Mouse (Mus musculus) layer of hippocampus, postnatal 10 days (tissue): ENCODE data around the gene Ptma. TPM values are rescaled to one million over a fixed set of nuclear protein-coding genes. Genes with fewer than 3 reads are reported as not detected.
"Not testable (repeated sequence)": the region's sequence is repeated elsewhere in the genome, so short reads cannot be mapped to it uniquely, and the experiment has no call there.

ENCODE experiments used
- DNase-seq, 2 experiments: peaks; one replicate each; pipeline ENCODE4 v3.0.0; 2021; ENCODE audit warnings: low spot score in 2 of 2
- total RNA-seq, 2 experiments: library from RNA; stranded (reverse); gene quantifications; 2 replicates each; pipeline ENCODE4 v1.2.3; 2021

The Ptma gene
- total RNA-seq, 2 experiments from 2014 or later: 617 to 662 TPM

GRCm38 (mm10) chr1:86538383-86538782 lies 11.9 kb downstream of the Ptma start:
- no peak for DNase-seq

- DNase-seq: not testable (repeated sequence)
Observed at GRCm38 (mm10) chr1:86539583-86539982, 13.1 kb downstream of the Ptma start.

GRCm38 (mm10) chr1:86542584-86542983 lies 16.1 kb downstream of the Ptma start:
- DNase-seq: no peak

GRCm38 (mm10) chr1:86546797-86547196 lies 20.3 kb downstream of the Ptma start:
- DNase-seq: no peak

DNA sequence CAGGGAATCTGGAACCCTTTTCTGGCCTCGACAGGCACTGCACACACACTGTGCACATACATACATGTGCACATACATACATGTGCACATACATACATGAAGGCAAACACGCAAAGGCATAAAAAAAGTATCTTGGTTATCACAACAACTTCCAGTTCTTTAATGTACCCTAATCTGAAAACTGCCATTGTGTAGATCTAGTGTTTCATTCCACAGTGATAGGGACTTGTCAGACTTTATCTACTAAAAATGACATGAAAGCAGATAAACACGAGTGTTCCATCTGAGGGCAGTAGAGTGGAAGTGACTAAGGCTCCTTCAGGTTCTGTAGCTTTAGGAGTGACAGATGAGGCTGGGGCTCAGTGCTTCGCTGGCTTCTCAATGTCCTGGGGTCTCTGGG lies 24.8 kb downstream of the Ptma start:
- DNase-seq: no peak

- no peak for DNase-seq
Observed at GRCm38 (mm10) chr1:86551877-86552276, 25.4 kb downstream of the Ptma start.

DNA sequence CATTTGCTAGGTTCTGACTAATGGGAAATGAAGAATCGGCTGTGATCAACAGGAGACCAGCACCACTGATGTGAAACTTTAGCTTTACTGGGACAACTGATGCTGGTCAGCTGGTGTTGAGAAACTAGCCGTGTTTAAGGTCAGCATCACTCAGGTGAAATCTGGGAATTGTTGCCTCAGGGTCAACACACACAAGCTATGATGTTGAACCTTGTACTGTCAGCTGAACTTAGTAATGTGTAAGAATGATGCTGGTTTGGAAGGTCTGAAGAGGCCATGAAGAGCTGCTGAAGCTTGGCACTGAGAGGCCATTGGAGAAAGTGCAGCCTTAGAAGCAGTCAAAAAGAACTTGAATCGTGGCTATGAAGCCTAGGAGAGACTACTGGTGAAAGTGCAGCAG lies 29.1 kb downstream of the Ptma start:
- no peak for DNase-seq

DNA sequence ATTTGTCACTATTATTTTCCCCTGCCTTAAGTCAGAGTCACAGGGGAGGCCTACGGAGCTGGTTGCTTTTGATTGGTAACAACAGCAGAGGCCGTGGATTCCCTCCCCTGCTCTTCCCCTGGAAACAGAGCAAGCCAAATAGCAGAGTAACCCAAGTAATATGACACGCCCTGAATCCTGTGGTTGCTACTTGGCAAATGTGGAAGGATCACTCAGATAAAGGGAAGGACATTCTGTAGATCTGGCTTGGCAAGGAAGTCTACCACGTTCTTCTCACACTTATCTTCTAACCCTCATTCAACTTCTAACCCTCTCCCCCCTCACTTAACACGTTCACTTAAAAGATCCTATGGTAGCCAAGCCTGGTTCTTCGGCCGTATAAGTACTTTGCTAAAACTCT lies 31.3 kb downstream of the Ptma start:
- DNase-seq: no peak

GRCm38 (mm10) chr1:86559232-86559631 lies 32.7 kb downstream of the Ptma start:
- DNase-seq: no peak

DNA sequence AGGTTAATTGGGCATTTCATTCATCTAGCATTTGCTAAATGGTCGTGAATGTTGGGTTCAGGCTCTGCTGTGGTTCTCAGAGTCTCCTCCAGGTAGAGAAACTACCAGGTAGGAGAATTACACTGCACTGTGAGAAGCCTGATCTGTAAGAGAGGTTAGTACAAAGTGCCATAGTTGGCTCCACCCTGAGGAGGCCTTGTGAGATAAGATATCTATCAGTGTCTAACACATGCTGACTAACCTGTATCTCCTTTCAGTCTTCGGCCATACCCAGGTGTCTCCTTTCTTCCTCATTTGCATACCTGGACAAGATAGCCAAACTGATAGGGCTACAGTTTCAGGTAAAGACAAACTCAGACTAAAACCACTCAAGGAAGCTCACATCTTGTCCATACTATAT lies 36.1 kb downstream of the Ptma start:
- DNase-seq: no peak

DNA sequence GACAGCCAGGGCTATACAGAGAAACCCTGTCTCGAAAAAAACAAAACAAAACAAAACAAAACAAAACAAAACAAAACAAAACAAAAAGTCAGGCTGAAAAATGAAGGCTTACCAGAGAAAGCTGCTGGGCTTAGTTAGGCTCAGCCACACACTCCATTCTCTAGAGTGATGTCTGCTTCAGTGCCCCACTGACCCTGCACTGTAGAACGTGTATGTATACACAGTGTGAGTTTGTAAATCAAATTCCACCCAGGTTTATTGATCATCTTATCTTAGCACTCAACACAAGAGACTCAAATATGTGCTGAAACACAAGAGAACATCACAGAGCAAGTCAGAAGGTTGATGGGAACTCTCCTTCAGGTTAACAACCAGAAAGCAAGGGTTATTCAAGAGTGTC lies 41.9 kb downstream of the Ptma start:
- DNase-seq: no peak

- no peak for DNase-seq
Observed at GRCm38 (mm10) chr1:86569292-86569860, 42.9 kb downstream of the Ptma start.

DNA sequence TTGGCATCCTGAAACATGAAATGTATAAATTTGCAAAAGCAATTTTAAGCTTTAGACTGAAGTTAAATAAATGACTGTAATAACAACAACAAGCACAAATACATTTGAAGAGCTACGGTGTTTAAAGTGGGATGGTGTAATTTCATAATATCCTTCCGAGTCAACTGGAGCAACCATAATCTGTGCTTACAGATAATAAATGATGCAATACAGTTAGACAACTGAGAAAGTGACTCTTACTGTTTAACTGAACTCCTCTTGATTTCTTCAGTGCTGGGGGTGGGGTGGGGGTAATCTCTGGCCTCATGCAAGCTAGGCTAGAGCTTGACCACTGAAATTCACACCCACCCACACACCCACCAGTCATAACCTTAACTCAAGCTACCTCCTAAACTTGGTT lies 44.9 kb downstream of the Ptma start:
- no peak for DNase-seq

GRCm38 (mm10) chr1:86571941-86572340 lies 45.4 kb downstream of the Ptma start:
- DNase-seq: no peak

Other genes starting within 250 kb of the Ptma start
- gene B3gnt7, start 223.9 kb upstream of the Ptma start, total RNA-seq: 1 to 10 TPM; 3.6 to 3.9 TPM
- gene Ncl, start 167.3 kb upstream of the Ptma start, total RNA-seq: 100 to 1,000 TPM; 192 to 208 TPM
- gene Nmur1, start 100.5 kb upstream of the Ptma start, total RNA-seq: not detected
- not detected for gene Tex44, start 100.4 kb upstream of the Ptma start, total RNA-seq
- 10 to 100 TPM; 64.9 to 73.8 TPM for gene Pde6d, start 55.9 kb downstream of the Ptma start, total RNA-seq
- gene Cops7b, start 56.2 kb downstream of the Ptma start, total RNA-seq: 10 to 100 TPM; 26.5 to 27.1 TPM
- 1 to 10 TPM; 8.1 to 8.9 TPM for gene Nppc, start 143.8 kb downstream of the Ptma start, total RNA-seq
- 10 to 100 TPM; 27.6 to 28.7 TPM for gene Dis3l2, start 177.1 kb downstream of the Ptma start, total RNA-seq